Mouse (Mus musculus): ENCODE results near the gene Fam19a1.

GRCm38 (mm10) chr6:96186517-96186916, 73.6 kb downstream of the Fam19a1 start:
- TF ChIP-seq POLR2A (IDR thresholded peaks at IDR 0.05; ENCODE audit: insufficient read depth, low read depth, low read length) (no peak), CTCF (IDR thresholded peaks at IDR 0.05) (no peak), EP300 (IDR thresholded peaks at IDR 0.05; ENCODE audit: insufficient read depth, low read depth, low read length) (no peak)

Measured in heart, adult 2 months (tissue).